Mouse (Mus musculus) spleen, postnatal 4 days (tissue): ENCODE measurements around the gene Olfr1426.
"Not testable (repeated sequence)": the region's sequence is repeated elsewhere in the genome, so short reads cannot be mapped to it uniquely, and the experiment has no call there.

ENCODE experiments used
- DNase-seq, 2 experiments: peaks; one replicate each; pipeline ENCODE4 v3.0.0; 2022; ENCODE audit warnings: low spot score in 2 of 2

The Olfr1426 gene

DNA sequence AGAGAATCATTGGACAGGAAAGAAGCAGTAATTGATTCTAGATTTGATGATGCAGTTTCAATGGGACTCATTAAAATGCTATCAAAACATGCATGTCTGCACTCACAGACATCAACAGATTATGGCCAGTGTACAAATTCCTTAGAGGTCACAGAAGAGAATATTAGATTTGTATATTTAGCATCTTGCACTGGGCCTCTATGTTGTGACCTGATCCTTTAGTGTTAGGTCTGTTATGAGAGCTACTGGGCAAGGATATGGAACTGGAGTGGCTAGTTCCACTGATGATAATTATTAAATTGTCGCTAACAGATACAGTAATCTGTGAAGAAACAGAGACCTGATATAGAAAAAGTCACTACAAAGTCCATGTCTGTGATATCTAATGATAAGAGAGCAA, at the start of gene Olfr1426:
Olfr1426 (minus strand) TSS at position 101 of the 400 bp plus-strand sequence.
- no peak for DNase-seq

DNA sequence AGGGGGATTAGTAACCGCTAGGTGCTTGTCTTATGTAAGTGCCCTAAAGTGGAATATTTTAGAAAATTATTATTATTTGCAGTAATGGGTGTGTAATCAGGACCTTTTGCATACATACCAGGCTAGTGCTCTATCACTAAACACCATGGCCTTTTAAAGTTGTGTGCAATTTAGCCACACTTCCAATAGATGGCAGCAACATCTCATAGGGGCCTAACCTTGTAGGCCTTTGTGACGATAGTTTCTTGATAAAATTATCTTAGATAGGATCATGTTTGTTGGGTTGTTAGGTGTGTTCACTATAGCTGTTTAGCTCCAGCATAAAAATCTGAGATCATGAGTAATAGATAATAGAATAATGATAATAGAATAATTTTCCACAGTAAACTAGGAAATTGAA, 42.5 kb upstream of the Olfr1426 start:
- no peak for DNase-seq

DNA sequence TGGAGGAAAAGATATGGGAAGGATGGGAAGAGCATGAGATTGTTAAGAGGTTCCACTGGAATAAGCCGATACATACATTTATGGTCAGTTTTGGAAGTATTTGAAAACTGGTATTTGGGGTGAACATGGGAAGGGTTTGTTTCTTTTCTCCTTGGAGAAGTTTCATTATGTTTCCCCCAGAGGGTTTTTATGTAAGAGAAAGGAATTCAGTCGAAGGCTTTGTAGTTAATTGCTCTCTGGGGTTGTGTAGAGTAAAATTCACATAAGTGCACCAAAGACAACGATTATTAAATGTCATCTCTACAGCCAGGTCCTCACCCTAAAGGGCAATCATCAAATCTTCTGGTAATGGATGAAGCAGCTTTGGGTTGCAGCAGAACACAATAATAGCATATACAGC, 31.3 kb upstream of the Olfr1426 start, which contains the start of gene Olfr76:
Olfr76 (minus strand) TSS at position 101 of the 400 bp plus-strand sequence.
- no peak for DNase-seq

DNA sequence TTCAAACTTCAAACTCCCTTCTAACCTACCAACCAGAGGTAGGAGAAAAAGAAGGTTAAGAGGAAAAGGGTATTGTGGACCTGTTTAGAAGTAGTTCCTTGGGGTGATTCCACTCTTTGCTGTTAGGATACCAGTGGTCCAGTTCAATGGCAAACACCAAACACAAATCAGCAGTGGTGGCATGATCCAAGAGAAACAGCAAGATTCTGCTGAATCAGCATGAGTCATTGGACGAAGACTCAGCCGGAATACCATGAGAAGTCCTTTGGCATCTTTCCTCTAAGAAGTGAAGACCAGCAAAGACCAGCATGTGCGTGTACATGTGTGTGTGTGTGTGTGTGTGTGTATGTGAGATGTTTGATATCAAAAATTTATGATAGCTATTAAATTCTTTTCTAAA, 24.7 kb upstream of the Olfr1426 start:
- DNase-seq: no peak

DNA sequence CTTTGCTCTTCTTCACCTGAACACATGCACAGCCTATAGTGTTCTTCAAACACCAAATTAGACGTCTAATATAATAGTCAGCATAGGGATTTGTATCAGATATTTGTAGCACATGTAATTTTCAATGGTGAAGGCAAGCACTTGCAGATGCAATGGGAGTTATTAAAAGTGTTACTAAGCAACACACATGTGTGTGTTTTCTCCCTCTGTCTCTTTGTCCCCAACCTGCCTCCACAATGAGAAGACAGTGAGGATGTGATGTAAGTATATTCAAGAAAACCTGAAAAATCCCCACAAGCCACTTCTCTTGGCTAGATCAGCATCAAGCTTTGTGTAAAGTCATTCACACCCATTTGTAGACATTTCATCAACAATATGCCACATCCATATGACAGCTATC, 24.0 kb upstream of the Olfr1426 start, which contains the start of gene Olfr1428:
Olfr1428 (minus strand) TSS at position 101 of the 400 bp plus-strand sequence.
- no peak for DNase-seq

DNA sequence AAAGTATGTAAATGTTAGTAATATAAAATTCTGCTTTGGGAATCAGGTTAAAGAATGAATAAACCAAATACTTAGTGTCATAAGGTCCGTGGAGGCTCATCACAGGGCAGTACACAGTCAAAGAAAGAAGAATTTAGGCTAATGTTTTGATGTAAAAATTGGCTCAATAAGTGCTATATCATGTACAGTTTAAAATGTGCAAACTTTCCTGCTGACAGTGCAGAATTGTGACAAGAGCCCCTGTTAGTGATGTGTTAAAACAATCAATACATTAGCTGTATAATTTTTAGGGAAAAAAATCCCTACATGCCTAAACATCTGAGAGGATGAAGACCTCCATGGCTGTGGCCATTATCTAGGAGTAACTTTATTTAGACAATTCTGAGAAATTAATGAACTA, 22.0 kb upstream of the Olfr1426 start:
- DNase-seq: no peak

DNA sequence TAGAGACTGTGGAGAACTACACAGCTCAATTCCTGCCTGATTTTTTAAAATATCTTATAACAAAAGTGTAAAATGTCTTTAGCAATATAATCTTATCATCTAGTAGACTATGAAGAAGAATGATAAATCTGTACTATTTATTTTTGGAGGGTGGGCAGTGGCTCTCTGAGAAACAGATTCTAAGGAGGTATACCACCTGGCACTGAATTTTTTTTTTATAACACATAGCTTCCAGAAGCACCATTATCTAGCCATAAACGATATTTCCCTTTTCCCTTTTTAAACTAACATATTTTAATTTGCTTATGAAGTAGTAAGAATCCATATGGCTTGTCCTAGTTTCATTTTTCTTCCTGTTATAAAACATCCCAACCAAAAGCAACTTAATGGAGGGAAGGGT, 12.7 kb upstream of the Olfr1426 start:
- DNase-seq: no peak

DNA sequence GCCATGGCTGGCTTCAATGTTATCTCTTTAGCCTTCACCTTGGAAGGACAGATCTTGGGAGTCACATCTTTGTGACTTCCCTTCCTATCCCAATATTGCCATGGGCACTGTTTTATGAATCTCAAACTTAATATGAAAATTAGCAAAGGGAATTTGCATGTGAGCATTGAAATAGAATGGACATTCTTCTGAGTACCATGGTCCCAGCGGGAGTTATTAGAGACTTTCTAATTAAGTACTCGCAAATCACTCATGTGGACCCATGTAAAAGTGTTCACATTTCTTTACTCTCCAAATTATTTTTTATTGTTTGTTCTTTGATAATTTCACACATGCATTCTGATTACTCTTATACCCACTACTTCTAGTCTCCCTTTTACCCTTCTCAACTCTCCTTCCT, 11.4 kb upstream of the Olfr1426 start, which contains the start of gene Olfr1427:
Olfr1427 (minus strand) TSS at position 101 of the 400 bp plus-strand sequence.
- DNase-seq: no peak

DNA sequence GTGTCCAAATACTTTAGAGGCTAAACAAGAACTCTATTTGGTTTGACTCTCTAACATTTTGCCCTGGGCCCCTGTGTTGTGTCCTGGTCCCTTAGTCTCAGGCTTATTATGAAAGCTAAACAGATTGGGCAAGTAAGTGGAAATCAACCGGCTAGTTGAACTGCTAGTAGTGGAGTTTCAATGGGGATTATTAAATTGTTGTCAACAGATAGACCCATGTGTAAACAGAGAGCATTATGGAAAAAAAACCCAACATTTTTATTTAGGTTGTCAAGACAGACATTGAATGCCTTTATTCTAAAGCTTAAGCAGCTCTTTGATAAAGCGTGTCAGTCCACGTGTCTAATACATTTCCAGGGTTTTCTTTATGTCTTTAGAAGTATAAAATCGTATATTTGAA, 14.2 kb downstream of the Olfr1426 start, which contains the start of gene Olfr1425:
Olfr1425 (minus strand) TSS at position 101 of the 400 bp plus-strand sequence.
- not testable (repeated sequence) for DNase-seq

DNA sequence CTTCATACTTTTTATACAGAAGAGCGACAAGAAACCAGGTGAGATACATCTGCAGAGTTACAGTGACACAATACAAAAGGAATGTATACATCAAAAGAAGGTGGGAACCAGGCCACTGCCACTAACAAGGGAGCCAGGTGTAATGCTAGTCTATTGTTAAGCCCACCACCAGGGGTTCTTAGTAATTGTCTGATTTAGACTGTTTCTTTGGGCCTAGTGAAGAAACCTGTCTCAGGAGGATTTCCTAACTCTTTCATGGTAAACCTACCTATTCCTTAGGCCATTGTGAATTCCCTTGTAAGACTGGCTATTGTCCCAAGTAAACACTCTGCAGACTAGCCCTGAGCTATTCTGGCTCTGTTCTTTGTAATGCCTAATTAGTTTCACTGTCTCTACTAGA, 22.3 kb downstream of the Olfr1426 start:
- not testable (repeated sequence) for DNase-seq

DNA sequence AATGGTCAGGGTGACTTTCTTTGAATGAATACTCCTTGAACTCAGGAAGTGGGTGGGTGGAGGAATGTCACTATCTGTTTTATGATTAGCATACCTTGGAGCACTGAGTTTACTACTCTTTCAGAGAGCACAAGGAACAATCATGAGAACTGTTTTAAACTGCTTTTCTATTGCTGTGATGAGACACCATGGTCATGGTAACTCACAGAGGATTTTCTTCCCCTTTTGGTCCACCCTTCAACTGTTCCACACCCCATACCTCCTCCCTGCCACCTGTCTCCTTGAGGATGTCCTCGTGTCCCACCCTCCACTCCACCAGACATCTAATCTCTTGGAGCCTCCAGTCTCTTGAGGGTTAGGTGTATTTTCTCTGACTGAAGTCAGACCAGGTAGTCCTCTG, 24.0 kb downstream of the Olfr1426 start:
- not testable (repeated sequence) for DNase-seq

DNA sequence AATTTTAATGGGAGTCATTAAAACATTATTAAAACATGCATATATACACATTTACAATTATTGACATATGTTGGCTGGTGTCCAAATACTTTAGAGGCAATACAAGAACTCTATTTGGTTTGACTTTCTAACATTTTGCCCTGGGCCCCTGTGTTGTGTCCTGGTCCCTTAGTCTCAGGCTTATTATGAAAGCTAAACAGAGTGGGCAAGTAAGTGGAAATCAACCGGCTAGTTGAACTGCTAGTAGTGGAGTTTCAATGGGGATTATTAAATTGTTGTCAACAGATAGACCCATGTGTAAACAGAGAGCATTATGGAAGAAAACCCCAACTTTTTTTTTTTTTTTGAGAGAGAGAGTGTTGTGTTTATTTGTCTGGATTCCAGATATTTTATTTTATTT, 29.2 kb downstream of the Olfr1426 start, which contains the start of gene Olfr1424:
Olfr1424 (minus strand) TSS at position 101 of the 400 bp plus-strand sequence.
- DNase-seq: not testable (repeated sequence)

DNA sequence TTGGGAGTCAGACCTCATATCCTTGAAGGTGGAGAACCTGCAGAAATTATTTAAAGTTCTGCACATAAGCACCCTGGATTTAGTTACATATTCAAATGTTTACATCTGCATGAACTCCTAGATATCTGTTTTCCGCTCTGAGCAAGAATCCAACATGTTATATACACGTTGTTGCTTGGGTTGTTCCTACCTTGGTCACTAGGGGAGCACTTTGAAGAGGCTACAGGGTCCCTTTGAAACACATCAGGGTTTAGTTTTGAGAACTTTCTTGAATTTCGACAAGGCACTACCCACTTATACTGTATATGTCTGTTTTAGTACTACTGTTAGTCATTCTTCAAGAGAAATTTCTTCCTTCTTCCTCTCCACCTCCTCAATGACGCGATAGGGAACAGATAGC, 48.6 kb downstream of the Olfr1426 start:
- no peak for DNase-seq

DNA sequence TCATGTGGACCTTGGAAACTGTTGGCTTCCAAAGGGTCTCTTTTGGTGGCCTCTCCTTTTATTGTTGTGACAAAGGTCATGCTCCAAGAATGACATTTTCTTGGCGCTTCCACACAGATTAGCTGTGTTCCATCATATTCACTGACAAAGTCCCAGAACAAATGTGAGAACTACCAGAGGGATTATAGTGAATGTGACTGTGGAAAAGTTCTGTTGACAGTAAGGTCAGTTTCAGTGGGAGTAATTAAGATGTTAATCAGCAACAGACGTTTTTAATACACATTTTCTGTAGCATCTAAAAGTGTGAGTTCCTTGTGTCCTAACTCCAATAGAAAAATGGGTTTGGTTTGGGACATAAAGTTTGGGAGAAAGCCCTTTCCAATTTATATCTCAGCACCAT, 50.6 kb downstream of the Olfr1426 start, which contains the start of gene Olfr1423:
Olfr1423 (minus strand) TSS at position 101 of the 400 bp plus-strand sequence.
- no peak for DNase-seq

DNA sequence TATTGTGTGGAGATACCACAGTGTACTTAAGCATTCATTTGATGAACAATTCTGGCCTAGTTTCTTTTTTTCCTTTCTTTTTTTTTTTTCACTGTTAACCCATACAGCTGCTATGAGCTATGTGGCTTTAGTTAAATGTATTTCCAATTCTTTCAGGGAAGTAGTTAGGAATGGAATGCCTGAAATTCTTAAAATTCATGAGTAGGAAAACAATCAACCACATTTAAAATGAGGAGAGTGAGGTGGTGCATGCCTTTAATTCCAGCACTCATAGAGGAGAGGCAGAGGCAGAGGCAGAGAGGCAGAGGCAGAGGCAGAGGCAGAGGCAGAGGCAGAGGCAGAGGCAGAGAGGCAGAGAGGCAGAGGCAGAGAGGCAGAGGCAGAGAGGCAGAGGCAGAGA, 54.1 kb downstream of the Olfr1426 start:
- DNase-seq: no peak
